Mouse (Mus musculus) neutrophil, adult 83 days (primary cell): ENCODE measurements around the gene Trim7. TPM values are rescaled to one million over a fixed set of nuclear protein-coding genes. Genes with fewer than 3 reads are reported as not detected.

Experiments
- total RNA-seq, 2 experiments: library from RNA; stranded (reverse); gene quantifications; one replicate each; pipeline ENCODE4 v1.2.4; 2023

The Trim7 gene
- total RNA-seq = under 1 TPM; 0.42 to 0.60 TPM

DNA sequence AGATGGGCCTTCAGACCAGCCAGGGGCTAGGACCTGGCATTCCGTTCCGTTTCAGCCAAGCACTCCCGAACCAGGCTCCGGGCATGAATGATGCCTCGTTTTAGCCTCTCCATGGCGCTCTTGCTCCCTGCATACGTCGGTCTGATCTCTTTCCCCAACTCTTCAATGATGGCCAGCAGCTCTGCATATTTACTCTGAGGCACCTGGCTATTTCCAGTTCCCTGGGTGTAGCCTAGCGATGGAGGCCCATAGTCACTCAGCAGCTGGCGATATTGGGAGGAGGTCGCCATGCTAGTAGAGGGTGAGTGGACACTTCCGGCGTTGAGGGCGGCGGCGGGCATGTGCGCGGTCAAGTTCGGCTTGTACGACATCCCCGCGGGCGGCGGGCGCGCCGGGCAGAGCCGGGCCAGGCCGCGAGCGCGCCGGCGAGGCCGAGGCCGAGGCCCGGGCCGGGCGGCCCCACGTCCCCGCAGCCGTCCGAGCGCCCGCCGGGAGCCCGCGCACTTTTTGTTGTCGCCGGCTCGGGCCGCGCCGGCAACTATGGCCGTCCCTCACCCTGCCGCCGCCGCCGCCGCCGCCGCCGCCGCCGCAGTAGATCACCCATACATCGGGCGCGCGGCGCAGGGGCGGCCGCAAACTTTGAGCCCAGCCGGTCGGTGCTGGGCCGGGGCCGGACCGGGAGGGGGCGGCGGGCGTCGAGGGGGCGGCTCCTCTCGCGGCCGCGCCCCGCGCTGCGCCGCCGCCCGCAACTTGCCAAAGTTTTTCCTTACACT is at the start of gene Trim7, which contains the start of gene Gm12184:
Trim7 (plus strand) TSS at position 162 of the 773 bp plus-strand sequence.
Gm12184 (minus strand) TSS at position 677 of the 773 bp plus-strand sequence.

DNA sequence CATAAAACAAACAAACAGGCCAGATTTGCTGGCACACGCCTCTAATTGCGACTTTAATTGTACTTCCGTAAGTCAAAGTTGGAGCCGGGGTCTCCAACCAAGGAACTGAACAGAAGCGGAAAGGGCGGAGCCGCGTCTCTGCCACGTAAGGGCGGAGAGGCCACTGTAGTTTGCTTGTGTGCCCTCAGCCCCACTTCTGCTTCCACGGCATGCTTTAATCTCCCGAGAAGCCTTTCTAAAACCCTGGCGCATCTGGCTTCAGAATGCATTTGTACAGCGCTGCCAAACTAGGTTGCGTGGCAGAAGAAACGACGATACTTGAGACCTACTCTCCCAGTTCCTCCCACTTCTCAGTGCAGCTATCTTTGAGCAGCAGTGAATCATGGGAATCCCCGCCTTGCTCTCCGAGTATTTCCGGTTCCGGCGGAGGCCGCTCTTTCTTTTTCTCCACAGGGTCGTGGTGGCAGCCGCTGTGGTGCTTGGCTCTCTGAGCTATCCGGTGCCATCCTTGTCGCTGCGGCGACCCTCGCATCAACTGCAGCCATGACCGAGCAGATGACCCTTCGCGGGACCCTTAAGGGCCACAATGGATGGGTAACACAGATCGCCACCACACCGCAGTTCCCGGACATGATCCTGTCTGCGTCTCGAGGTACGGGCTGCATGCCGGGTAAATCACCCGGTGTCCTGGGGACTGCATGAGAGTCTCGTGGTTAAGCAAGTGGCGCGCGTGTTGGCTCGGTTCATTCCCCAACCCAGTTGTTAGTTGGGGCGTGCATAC is 25.8 kb upstream of the Trim7 start, which contains the start of gene Rack1:
Rack1 (plus strand) TSS at position 412 of the 781 bp plus-strand sequence.

DNA sequence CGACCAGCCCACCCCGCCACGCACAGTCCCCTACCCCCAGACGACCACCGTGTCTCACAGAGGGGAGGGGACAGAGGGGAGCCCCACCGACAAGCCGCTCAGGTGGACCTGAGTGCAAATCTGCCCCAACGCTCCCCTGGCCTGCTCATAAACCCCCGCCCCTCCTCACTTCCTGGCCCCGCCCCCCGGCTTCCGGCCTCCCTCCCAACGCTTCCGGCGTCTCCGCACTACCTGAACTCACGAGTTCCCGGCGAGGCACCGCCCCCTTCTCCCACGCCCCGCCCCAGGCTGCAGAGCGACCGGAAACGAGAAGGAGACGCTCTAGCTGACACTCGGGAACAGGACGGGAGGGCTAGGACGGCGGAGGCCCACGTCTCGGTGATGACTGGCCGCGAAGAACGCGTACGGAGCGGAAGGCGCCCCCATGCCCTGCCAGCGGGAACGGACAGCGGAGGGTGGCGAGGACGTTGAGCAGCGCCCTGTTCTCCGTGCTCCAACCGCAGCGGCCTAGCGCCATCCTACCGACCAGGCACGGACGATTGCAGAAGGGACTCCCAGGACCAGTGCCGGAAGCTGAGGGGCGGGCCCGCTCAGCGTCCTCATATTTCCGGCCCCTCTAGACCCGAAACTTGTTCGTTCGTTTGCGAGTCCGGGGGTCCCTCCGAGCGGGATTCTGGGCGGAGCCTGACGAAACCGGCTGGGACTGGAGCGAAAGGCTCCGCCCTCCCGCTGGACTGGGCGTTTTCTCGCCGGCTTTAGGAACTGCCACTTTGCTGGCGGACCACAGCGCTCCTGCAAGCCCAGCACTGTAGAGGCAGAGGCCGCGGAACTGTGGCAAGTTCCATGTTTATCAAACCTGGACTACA is 8.9 kb upstream of the Trim7 start, which contains the start of gene Trim41:
Trim41 (minus strand) TSS at position 554 of the 866 bp plus-strand sequence.

DNA sequence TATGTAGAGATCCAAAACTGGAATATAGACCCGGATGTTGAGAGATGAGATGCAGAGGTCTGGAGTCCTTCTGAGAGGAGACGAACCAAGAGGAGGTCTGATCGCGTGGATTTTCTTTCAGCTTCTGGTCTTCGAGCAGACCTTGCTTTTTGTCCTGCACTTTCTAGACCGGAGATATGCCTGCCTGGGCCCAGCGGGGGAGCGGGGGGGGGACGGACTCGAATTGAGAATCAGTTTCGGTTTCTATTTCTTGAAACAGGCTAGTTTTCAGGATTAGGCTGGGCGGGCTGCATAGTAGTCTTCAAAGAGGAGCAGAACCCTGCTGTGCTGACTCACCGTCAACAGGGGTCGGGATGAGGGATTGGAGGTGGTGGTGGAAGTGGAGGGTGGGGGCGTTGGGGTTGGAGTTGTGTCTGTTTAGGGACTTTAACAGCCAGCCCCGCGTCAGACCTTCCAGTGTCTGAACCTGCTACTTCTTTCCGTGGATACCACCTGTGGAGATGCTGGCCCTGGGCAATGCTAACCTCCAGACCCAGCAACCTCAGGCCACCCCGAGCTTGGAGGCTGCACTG is 45.3 kb downstream of the Trim7 start, which contains the start of gene Irgm1:
Irgm1 (minus strand) TSS at position 483 of the 572 bp plus-strand sequence.

Other genes with a start within 250 kb of the Trim7 start
- 100 to 1,000 TPM; 562 to 593 TPM for gene Rack1, start 25.8 kb upstream of the Trim7 start, total RNA-seq
- 10 to 100 TPM; 45.2 to 45.4 TPM for gene Trim41, start 8.8 kb upstream of the Trim7 start, total RNA-seq
- 1 to 10 TPM; 1.2 to 2.0 TPM for gene Gm12184, start 515 bp downstream of the Trim7 start, total RNA-seq
- 10 to 100 TPM; 14.0 to 19.8 TPM for gene Irgm1, start 45.5 kb downstream of the Trim7 start, total RNA-seq
- gene Gm5431, start 76.1 kb downstream of the Trim7 start, total RNA-seq = 1 to 10 TPM; 3.7 to 4.7 TPM
- gene Psme2b, start 120.0 kb downstream of the Trim7 start, total RNA-seq = 10 to 100 TPM; 12.7 to 18.6 TPM
- under 1 TPM; 0.11 to 0.40 TPM for gene Olfr56, start 152.7 kb downstream of the Trim7 start, total RNA-seq
- 10 to 100 TPM; 30.9 to 31.8 TPM for gene 9930111J21Rik1, start 153.3 kb downstream of the Trim7 start, total RNA-seq
- 1 to 10 TPM; 1.4 to 1.6 TPM for gene Gm12185, start 166.1 kb downstream of the Trim7 start, total RNA-seq
- gene Tgtp1, start 168.0 kb downstream of the Trim7 start, total RNA-seq = 1 to 10 TPM in 1 of 2 experiments, under 1 TPM in 1; 0.40 to 1.4 TPM
- gene 9930111J21Rik2, start 225.1 kb downstream of the Trim7 start, total RNA-seq = 10 to 100 TPM; 40.2 to 41.2 TPM
- gene Tgtp2, start 238.1 kb downstream of the Trim7 start, total RNA-seq = 1 to 10 TPM in 1 of 2 experiments, under 1 TPM in 1; 0.46 to 1.5 TPM